Mouse (Mus musculus): ENCODE results near the gene Tulp1.
"Not testable (repeated sequence)": the region's sequence is repeated elsewhere in the genome, so short reads cannot be mapped to it uniquely, and the experiment has no call there.

Tulp1 gene

DNA sequence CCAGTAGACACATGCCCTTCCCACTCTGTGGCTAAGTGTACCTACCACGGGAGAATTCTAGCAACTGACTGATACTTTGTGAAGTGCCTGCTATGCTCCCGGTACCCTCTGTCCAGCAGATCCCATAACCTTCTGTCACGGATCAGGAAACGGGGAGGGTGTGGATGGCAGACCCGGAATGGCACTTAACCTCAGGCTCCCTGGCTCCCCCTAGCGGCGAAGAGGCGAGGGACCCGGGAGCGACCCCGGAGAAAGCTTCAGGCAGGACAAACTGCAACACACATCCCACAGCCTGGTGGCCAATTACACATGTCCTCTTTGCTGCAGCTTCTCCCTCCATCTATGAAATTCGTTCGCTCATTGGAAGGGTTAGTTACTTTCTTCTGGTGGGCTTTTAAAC, 3.4 kb upstream of the Tulp1 start:
- no peak for DNase-seq (ENCODE audit: low read depth)

GRCm38 (mm10) chr17:28363507-28363906, 1.5 kb downstream of the Tulp1 start:
- no peak for DNase-seq (ENCODE audit: low read depth)

- DNase-seq (ENCODE audit: low read depth), result no peak
Observed at GRCm38 (mm10) chr17:28362653-28363292, 2.2 kb downstream of the Tulp1 start.

- no peak for DNase-seq (ENCODE audit: low read depth)
Observed at GRCm38 (mm10) chr17:28361921-28362652, 2.9 kb downstream of the Tulp1 start.

GRCm38 (mm10) chr17:28360531-28361277, 4.3 kb downstream of the Tulp1 start:
- no peak for DNase-seq (ENCODE audit: low read depth)

DNA sequence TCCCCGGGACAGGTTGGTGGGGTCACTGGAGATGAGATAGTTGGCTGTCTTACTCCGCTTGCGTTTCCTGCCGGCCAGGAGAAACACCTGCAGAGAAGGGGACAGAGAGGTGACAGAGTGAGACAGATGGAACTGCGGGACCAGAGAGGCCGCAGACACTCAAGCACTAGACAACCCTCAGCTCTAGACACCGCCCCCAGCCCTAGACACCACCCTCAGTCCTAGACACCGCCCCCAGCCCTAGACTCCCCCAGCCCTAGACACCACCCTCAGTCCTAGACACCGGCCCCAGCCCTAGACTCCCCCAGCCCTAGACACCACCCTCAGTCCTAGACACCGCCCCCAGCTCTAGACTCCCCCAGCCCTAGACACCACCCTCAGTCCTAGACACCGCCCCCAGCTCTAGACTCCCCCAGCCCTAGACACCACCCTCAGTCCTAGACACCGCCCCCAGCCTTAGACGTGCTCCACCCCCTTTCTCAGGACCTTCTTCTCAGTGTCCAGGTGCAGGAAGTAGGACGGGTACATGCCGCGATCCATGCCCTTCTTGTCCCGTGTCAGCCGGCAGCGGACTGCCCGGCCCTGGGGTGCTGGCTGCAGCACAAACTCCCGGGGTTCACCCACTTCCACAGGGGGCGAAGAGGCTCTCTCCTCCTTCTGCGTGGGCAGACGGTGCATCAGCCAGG, 6.3 kb downstream of the Tulp1 start:
- DNase-seq (ENCODE audit: low read depth), result not testable (repeated sequence)

DNA sequence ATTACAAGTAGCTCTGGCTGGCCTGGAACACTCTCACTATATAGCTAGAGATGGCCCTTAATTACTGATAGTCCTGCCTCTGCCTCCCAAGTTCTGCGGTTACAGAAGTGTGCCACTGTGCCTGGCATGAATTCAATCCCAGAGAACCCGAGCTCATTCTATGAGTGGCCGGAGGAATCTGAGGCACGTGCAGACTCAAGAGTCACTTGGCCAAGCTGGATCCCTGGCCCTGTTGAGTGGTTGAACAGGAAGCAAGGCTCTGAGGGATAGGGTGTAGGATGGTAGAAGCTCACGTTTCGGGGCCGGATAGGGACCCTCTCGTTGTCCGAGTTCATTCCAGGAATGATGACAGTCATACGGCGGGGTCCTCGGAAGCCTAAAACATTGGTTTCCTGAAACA, 9.2 kb downstream of the Tulp1 start:
- no peak for DNase-seq (ENCODE audit: low read depth)

DNA sequence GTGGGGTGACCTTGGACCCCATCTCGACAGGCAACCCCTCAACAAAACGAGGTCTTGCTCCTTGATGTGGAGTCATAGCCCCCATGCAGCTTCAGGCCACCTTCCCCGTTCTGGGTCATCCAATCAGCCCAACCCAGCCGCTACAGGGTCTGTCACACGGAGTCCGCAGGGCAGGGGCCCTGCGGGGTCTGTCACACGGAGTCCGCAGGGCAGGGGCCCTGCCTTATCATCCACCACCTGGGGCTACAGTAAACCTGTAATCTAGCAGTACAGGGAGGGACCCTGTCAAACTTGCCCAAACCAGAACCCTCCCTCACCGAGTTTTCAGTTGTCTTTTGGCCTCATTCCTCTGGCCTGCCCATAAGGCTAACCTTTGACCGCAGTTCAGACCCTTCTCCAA, 13.0 kb downstream of the Tulp1 start:
- DNase-seq (ENCODE audit: low read depth), result no peak

DNA sequence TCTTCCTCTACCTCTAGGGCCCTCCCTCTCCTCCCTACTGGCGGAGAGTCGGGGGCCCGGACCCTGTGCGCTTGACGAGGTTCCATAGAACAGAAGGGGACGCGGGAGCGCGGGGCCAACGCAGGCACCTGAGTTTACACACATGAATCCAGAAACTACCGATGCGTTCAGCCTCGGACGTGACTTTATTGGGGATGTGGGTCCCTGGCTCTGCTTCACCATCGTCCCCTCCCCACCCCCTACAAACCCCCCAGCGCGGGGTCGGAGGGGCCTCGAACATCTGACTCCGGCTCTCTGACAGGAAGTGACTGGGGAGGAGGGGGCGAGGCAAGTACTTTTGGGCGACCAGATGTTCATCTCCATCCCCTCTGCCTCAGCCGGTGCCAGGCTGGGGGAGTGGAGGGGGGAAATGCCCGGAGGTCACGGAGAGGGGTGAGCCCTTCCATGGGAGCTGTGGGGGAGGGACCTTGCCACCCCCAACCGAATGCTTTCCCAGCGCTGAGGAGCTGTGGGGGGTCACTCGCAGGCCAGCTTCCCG, 13.6 kb downstream of the Tulp1 start:
- DNase-seq (ENCODE audit: low read depth), result no peak

DNA sequence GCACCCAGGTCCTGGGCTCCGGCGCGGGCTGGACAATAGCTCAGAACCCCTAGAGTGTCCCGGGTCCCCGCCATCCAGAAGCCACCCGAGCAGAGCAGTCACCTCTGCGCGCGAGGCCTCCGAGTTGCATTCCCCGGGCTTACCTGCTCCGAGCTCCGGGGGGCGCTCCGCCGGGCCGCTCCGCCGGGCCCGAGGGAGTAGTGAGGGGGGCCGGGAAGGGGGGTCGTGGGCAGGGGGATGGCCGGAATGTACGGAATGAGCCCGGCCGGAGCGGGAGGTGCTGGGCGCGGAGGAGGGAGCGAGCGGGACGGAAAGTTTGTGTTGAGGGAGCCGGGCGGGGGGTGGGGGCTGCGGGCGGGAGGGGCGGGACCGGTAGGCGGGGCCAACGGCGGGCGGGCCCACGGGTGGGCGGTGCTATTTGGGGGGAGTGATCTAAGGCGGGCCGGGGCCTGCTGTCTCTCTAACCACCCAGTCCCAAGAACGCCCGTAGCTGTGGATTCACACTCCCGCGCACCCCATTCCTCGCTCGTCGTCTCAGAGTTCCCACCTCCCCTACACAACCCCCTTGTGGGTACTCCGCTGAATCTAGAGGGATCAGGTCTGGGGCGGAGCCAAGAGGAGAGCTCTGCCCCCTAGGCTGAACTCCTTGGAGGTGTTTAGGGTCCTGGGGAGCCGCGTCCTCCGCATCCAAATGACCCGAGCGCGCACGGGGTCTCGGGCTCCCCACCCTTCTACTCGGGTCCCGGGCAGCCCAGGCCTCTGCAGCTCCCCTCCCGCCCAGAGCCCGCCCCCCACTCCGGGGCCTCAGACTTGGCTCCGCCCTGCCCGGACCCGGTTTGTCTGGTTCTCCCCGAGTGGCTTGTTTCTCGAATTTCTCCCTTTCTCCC, 14.3 kb downstream of the Tulp1 start, which contains the start of gene Tead3:
TSS of gene Tead3 (minus strand) at position 352 of the 887 bp plus-strand sequence.
- no peak for DNase-seq (ENCODE audit: low read depth)

DNA sequence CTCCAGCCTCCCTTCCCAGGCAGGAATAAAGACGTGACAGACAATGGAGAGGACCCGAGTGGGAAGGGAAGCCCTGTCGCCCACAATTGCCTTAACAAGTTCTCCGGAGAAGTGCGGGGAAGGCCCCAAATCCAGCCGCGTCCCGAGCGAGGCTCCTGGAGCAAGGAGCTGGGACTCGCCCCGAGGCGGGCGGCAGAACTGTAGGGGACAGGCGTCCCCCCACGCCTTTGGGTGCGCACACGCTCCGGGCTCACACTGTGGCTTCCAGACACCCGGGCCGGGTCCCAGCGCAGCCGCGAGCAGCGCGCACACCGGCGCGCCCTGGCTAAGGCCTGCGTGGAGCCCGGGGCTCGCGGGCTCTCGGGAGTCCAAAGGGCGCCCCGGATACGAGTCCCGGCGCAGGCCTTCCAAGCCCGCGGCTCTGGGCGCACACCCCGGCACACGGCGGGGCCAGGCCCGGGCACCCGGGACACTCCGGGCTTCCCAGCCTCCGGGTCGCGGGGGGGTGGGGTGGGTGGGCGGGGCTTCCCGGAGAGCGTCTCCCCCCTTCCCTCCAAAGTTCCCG, 15.0 kb downstream of the Tulp1 start:
- DNase-seq (ENCODE audit: low read depth), result no peak

GRCm38 (mm10) chr17:28349264-28349880, 15.7 kb downstream of the Tulp1 start:
- no peak for DNase-seq (ENCODE audit: low read depth)

- no peak for DNase-seq (ENCODE audit: low read depth)
Observed at GRCm38 (mm10) chr17:28348211-28348610, 16.8 kb downstream of the Tulp1 start.

- DNase-seq (ENCODE audit: low read depth), result no peak
Observed at GRCm38 (mm10) chr17:28347327-28347726, 17.7 kb downstream of the Tulp1 start.

GRCm38 (mm10) chr17:28345882-28346281, 19.1 kb downstream of the Tulp1 start:
- no peak for DNase-seq (ENCODE audit: low read depth)

GRCm38 (mm10) chr17:28345271-28345721, 19.7 kb downstream of the Tulp1 start:
- DNase-seq (ENCODE audit: low read depth), result no peak

GRCm38 (mm10) chr17:28344670-28345069, 20.4 kb downstream of the Tulp1 start:
- no peak for DNase-seq (ENCODE audit: low read depth)

- DNase-seq (ENCODE audit: low read depth), result no peak
Observed at GRCm38 (mm10) chr17:28344050-28344607, 20.9 kb downstream of the Tulp1 start.

DNA sequence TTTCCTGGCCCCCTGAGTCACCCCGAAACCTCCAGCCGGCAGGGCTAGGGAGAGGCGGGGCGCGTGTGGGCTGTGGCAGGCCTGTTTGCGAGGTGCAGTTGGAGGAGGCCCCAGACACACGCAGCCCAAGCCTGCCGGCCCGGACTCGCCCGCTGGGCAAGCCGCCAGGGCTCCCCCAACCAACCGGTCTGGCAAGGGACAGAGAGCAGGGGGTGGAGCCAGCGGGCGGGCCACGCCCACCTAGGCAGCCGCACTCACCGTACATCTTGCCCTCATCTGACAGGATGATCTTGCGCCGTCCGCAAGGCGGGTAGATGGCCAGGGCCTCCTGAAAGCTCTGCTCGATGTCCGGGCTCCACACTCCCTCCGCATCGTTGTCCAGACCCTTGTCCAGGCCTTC, 23.9 kb downstream of the Tulp1 start:
- peak; percentile 85 for DNase-seq (ENCODE audit: low read depth)

DNA sequence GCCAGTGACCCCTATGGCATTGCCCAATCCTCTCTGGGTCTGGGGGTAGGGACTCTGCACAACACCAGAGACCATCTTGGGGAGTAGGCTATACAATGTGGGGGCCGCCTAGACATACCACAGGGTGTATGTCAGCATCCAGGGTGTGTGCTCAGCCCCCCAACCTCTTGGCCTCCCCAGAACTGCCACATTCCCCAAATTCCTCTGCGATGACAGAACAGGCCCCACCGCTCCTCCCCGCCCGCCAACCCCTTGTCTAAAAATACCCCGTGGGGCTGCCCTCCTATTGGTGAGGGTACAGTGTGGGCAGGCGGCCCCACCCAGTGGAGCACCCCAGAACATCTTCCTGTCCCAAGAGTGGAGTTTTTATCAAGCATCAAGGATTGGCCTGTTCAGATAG, 24.4 kb downstream of the Tulp1 start:
- DNase-seq (ENCODE audit: low read depth), result no peak

All from fibroblast of lung, adult 2 months (primary cell).